Mouse (Mus musculus) ovary, adult 2 months (tissue): ENCODE data around the gene Fndc3a. TPM values are rescaled to one million over a fixed set of nuclear protein-coding genes. Genes with fewer than 3 reads are reported as not detected.

Experiments
- polyA plus RNA-seq: library from polyadenylated mRNA; depleted of rRNA; stranded (reverse); fragments of >200 nt; gene quantifications from 2 replicates; pipeline ENCODE4 v1.2.3, GENCODE M21; 2012; rRNA removed

Gene Fndc3a
- 25.1 and 32.3 TPM in 2 replicates for polyA plus RNA-seq

DNA sequence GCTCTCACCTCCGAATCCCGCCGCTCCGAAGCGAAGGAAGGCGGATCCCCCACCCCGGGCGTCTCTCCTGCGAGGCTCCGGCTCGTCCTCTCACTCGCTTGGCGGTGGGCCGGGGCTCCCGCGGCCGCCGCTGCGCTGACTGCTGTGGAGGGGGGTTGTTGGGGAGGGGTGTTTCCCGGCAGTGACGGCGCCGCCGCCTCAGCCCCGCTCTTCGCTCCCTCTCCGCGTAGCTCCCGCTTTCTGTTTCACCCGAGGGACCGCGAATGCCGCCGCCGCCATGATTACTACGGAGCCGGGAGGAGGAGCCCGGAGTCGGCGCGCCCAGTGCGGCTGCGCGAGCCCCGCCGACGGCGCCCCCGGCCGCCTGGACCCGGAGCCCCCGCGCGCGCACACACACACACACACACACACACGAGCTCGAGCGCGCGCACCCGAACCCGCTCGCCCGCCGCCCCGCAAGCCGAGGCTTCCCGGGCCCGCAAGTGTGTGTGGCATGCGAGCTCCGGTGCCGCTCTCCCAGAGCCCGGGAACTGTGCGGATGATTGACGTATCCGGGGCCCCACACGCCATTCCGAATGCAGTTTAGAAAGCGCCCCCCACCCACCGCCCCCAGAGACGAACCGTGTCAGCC is at the start of gene Fndc3a:
Gene Fndc3a, minus strand, starts transcription at position 294 of the 631 bp plus-strand sequence.

DNA sequence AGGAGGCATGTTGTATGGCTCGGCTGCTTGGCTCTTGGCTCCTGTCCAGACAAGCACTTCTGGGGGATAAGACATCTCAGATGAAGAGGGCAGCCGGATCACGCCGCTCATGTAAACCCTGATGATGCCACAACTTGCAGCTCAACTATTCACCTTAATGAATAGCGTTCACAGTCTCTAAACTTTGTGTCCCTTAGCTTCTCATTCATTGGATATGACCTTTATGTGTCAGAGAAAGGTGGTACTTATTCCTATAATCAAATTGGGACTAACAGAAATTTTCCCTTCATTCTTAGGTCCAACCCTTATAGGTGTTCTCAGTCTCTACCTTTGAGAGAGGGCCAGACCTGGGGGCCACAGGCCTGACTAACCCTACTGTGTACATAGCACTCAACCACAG is 218.1 kb downstream of the Fndc3a start, which contains the start of gene Gm9195:
Gene Gm9195, minus strand, starts transcription at position 101 of the 400 bp plus-strand sequence.

Other genes starting within 250 kb of the Fndc3a start
- 0.08 and 0.16 TPM in 2 replicates for gene Gm9195, start 218.2 kb downstream of the Fndc3a start, polyA plus RNA-seq